Mouse (Mus musculus): ENCODE measurements around the gene Ropn1l. TPM values are rescaled to one million over a fixed set of nuclear protein-coding genes. Genes with fewer than 3 reads are reported as not detected.
A peak's percentile ranks its signal among the peaks of the same experiment; 100 is the strongest.

The Ropn1l gene
- 1.8 and 2.4 TPM in 2 replicates for polyA plus RNA-seq (2016; fragmentation: Nextera tagmentation; extraction: Ambion mirVana)

- peak; percentile 91 for ATAC-seq
- peaks cover 23% of the 10 kb centered on the region for H3K36me3 ChIP-seq
- no peaks in the 10 kb centered on the region for H3K9me3 ChIP-seq (replicated peaks)
- peak within 1 kb of the TSS; percentile 73 for H3K27ac ChIP-seq
- H3K27me3 ChIP-seq (replicated peaks), result no peaks in the 10 kb centered on the region
- H3K9ac ChIP-seq, result peak within 1 kb of the TSS; percentile 73
- peak within 1 kb of the TSS; percentile 67 for H3K4me3 ChIP-seq
- H3K4me1 ChIP-seq, result peaks cover 53% of the 10 kb centered on the region
- peak within 1 kb of the TSS; percentile 92 for H3K4me2 ChIP-seq
- WGBS (ENCODE audit: insufficient replicate concordance), result under 1% methylated on average over 57 of the region's 57 CpGs
Measured at GRCm38 (mm10) chr15:31453098-31453916, at the start of gene Ropn1l. Ropn1l (minus strand) TSS chr15:31453737.

GRCm38 (mm10) chr15:31502996-31503395 lies 49.5 kb upstream of the Ropn1l start:
- Histone ChIP-seq H3K9me3 (replicated peaks) (no peaks in the 10 kb centered on the region), H3K36me3 (peaks cover 46% of the 10 kb centered on the region), H3K27ac (peak overlapping the region; percentile 60), H3K27me3 (replicated peaks) (no peaks in the 10 kb centered on the region), H3K9ac (no peak overlapping the region), H3K4me1 (peaks cover 18% of the 10 kb centered on the region), H3K4me3 (no peak overlapping the region), H3K4me2 (no peak overlapping the region)
- ATAC-seq, result no peak
- WGBS (ENCODE audit: insufficient replicate concordance), result 79% methylated on average over 4 of the region's 4 CpGs

- no peak overlapping the region for H3K4me2 ChIP-seq
- H3K4me1 ChIP-seq, result peaks cover 18% of the 10 kb centered on the region
- H3K9ac ChIP-seq, result no peak overlapping the region
- peak; percentile 71; the same call in 1 of the 2 replicates for ATAC-seq
- 63% methylated on average over 1 of the region's 1 CpGs for WGBS (ENCODE audit: insufficient replicate concordance)
- H3K27ac ChIP-seq, result peak overlapping the region; percentile 23; the same call in 1 of the 2 replicates
- no peak overlapping the region for H3K4me3 ChIP-seq
- no peaks in the 10 kb centered on the region for H3K9me3 ChIP-seq (replicated peaks)
- H3K27me3 ChIP-seq (replicated peaks), result no peaks in the 10 kb centered on the region
- H3K36me3 ChIP-seq, result peaks cover 53% of the 10 kb centered on the region
Measured at GRCm38 (mm10) chr15:31502313-31502712, 48.8 kb upstream of the Ropn1l start.

- no peaks in the 10 kb centered on the region for H3K27me3 ChIP-seq (replicated peaks)
- WGBS (ENCODE audit: insufficient replicate concordance), result 91% methylated on average over 9 of the region's 9 CpGs
- H3K4me3 ChIP-seq, result no peak overlapping the region
- H3K4me2 ChIP-seq, result no peak overlapping the region
- no peak for ATAC-seq
- no peak overlapping the region for H3K9ac ChIP-seq
- H3K27ac ChIP-seq, result no peak overlapping the region
- no peaks in the 10 kb centered on the region for H3K4me1 ChIP-seq
- no peaks in the 10 kb centered on the region for H3K9me3 ChIP-seq (replicated peaks)
- H3K36me3 ChIP-seq, result peaks cover 79% of the 10 kb centered on the region
Measured at GRCm38 (mm10) chr15:31494803-31495202, 41.3 kb upstream of the Ropn1l start.

- WGBS (ENCODE audit: insufficient replicate concordance), result 78% methylated on average over 3 of the region's 3 CpGs
- H3K36me3 ChIP-seq, result peaks cover 77% of the 10 kb centered on the region
- H3K9ac ChIP-seq, result no peak overlapping the region
- no peaks in the 10 kb centered on the region for H3K27me3 ChIP-seq (replicated peaks)
- H3K9me3 ChIP-seq (replicated peaks), result no peaks in the 10 kb centered on the region
- H3K27ac ChIP-seq, result no peak overlapping the region
- ATAC-seq, result no peak
- H3K4me2 ChIP-seq, result no peak overlapping the region
- no peak overlapping the region for H3K4me3 ChIP-seq
- H3K4me1 ChIP-seq, result no peaks in the 10 kb centered on the region
Measured at GRCm38 (mm10) chr15:31494310-31494709, 40.8 kb upstream of the Ropn1l start.

- no peak overlapping the region for H3K9ac ChIP-seq
- no peak overlapping the region for H3K27ac ChIP-seq
- 80% methylated on average over 2 of the region's 2 CpGs for WGBS (ENCODE audit: insufficient replicate concordance)
- H3K27me3 ChIP-seq (replicated peaks), result no peaks in the 10 kb centered on the region
- H3K4me1 ChIP-seq, result no peaks in the 10 kb centered on the region
- no peak overlapping the region for H3K4me2 ChIP-seq
- H3K9me3 ChIP-seq (replicated peaks), result no peaks in the 10 kb centered on the region
- no peak for ATAC-seq
- peaks cover 67% of the 10 kb centered on the region for H3K36me3 ChIP-seq
- no peak overlapping the region for H3K4me3 ChIP-seq
Measured at GRCm38 (mm10) chr15:31487407-31487806, 33.9 kb upstream of the Ropn1l start.

GRCm38 (mm10) chr15:31476678-31477077 lies 23.1 kb upstream of the Ropn1l start:
- Histone ChIP-seq H3K4me1 (no peaks in the 10 kb centered on the region), H3K36me3 (peaks cover 81% of the 10 kb centered on the region), H3K27ac (no peak overlapping the region), H3K9ac (no peak overlapping the region), H3K4me3 (no peak overlapping the region), H3K27me3 (replicated peaks) (no peaks in the 10 kb centered on the region), H3K9me3 (replicated peaks) (no peaks in the 10 kb centered on the region), H3K4me2 (no peak overlapping the region)
- no peak for ATAC-seq
- 100% methylated on average over 1 of the region's 1 CpGs for WGBS (ENCODE audit: insufficient replicate concordance)

GRCm38 (mm10) chr15:31472645-31473574 lies 19.4 kb upstream of the Ropn1l start:
- Histone ChIP-seq H3K9me3 (replicated peaks) (no peaks in the 10 kb centered on the region), H3K4me2 (no peak overlapping the region), H3K27ac (no peak overlapping the region), H3K4me1 (no peaks in the 10 kb centered on the region), H3K9ac (no peak overlapping the region), H3K36me3 (peaks cover 73% of the 10 kb centered on the region), H3K27me3 (replicated peaks) (no peaks in the 10 kb centered on the region), H3K4me3 (no peak overlapping the region)
- no peak for ATAC-seq
- 77% methylated on average over 4 of the region's 4 CpGs for WGBS (ENCODE audit: insufficient replicate concordance)

- Histone ChIP-seq H3K27me3 (replicated peaks) (no peaks in the 10 kb centered on the region), H3K4me3 (no peak overlapping the region), H3K36me3 (peaks cover 74% of the 10 kb centered on the region), H3K4me2 (no peak overlapping the region), H3K9ac (no peak overlapping the region), H3K4me1 (no peaks in the 10 kb centered on the region), H3K27ac (no peak overlapping the region), H3K9me3 (replicated peaks) (no peaks in the 10 kb centered on the region)
- WGBS (ENCODE audit: insufficient replicate concordance), result 87% methylated on average over 4 of the region's 4 CpGs
- no peak for ATAC-seq
Measured at GRCm38 (mm10) chr15:31471529-31471928, 18.0 kb upstream of the Ropn1l start.

GRCm38 (mm10) chr15:31469497-31469896 lies 16.0 kb upstream of the Ropn1l start:
- H3K27me3 ChIP-seq (replicated peaks), result no peaks in the 10 kb centered on the region
- no peaks in the 10 kb centered on the region for H3K9me3 ChIP-seq (replicated peaks)
- no peak overlapping the region for H3K27ac ChIP-seq
- H3K9ac ChIP-seq, result no peak overlapping the region
- no peak overlapping the region for H3K4me2 ChIP-seq
- no peak overlapping the region for H3K4me3 ChIP-seq
- 54% methylated on average over 4 of the region's 4 CpGs for WGBS (ENCODE audit: insufficient replicate concordance)
- no peak for ATAC-seq
- peaks cover 79% of the 10 kb centered on the region for H3K36me3 ChIP-seq
- no peaks in the 10 kb centered on the region for H3K4me1 ChIP-seq

GRCm38 (mm10) chr15:31468806-31469205 lies 15.3 kb upstream of the Ropn1l start:
- Histone ChIP-seq H3K27me3 (replicated peaks) (no peaks in the 10 kb centered on the region), H3K4me3 (no peak overlapping the region), H3K4me2 (no peak overlapping the region), H3K9ac (no peak overlapping the region), H3K27ac (no peak overlapping the region), H3K9me3 (replicated peaks) (no peaks in the 10 kb centered on the region), H3K4me1 (no peaks in the 10 kb centered on the region), H3K36me3 (peaks cover 80% of the 10 kb centered on the region)
- ATAC-seq, result no peak
- WGBS (ENCODE audit: insufficient replicate concordance), result 86% methylated on average over 5 of the region's 5 CpGs

- Histone ChIP-seq H3K27ac (no peak overlapping the region), H3K4me3 (no peak overlapping the region), H3K36me3 (peaks cover 90% of the 10 kb centered on the region), H3K9ac (no peak overlapping the region), H3K4me2 (no peak overlapping the region), H3K27me3 (replicated peaks) (no peaks in the 10 kb centered on the region), H3K9me3 (replicated peaks) (no peaks in the 10 kb centered on the region), H3K4me1 (no peaks in the 10 kb centered on the region)
- 70% methylated on average over 1 of the region's 1 CpGs for WGBS (ENCODE audit: insufficient replicate concordance)
- no peak for ATAC-seq
Measured at GRCm38 (mm10) chr15:31466749-31467148, 13.2 kb upstream of the Ropn1l start.
